14 mouse cellular contexts compared by ENCODE assay signal in genomic region chr10:17630861-17631581, GRCm38 (mm10).
DNase-seq lines count a peak whose midpoint lies in the region; ATAC-seq and TF ChIP-seq lines count a peak whose summit lies in the region.
"Had no signal": no experiment of that assay in that cellular context is flagged by ENCODE, and none has a peak within 500 bp of the region (broad histone marks: within the 10 kb centered on the region; RNA-seq: fewer than 3 reads in every experiment).

No protein-coding gene starts in this region.

- H3K36me3 ChIP-seq in hindbrain, embryonic 10.5 days: no peaks in the 10 kb centered on the region
- no peaks in the 10 kb centered on the region for H3K36me3 ChIP-seq in hindbrain, postnatal 0 days (ENCODE audit: insufficient read depth, low read length)
- no peaks in the 10 kb centered on the region for H3K36me3 ChIP-seq in forebrain, embryonic 10.5 days (replicated peaks)
- no peaks in the 10 kb centered on the region for H3K36me3 ChIP-seq in hindbrain, embryonic 12.5 days
- H3K36me3 ChIP-seq in midbrain, embryonic 14.5 days (ENCODE audit: control insufficient read depth, insufficient read depth, low read length): no peaks in the 10 kb centered on the region
- H3K36me3 ChIP-seq: heart, embryonic 10.5 days; limb, embryonic 15.5 days had no signal

- DNase-seq in hindbrain, embryonic 10.5 days (ENCODE audit: low spot score): no peak
- no peak for DNase-seq in hindbrain, postnatal 0 days (ENCODE audit: low spot score)
- DNase-seq in forebrain, embryonic 10.5 days (ENCODE audit: extremely low spot score, low spot score): no peak
- peak; percentile 75 for DNase-seq in midbrain, embryonic 14.5 days
- DNase-seq in adrenal gland, postnatal 4 days (ENCODE audit: low spot score in 2 of 2): no peak
- no peak for DNase-seq in urinary bladder, postnatal 25 days (ENCODE audit: low spot score)
- no peak for DNase-seq in left cerebral cortex, adult 9 months (ENCODE audit: low spot score in 2 of 2)
- DNase-seq: cerebellum, adult 9-11 months; gastrocnemius, postnatal 36 days; heart, postnatal 10 days; lung, adult 18-20 months had no signal

- ATAC-seq in hindbrain, postnatal 0 days: no peak
- peak; percentile 86 for ATAC-seq in hindbrain, embryonic 12.5 days (ENCODE audit: low FRiP score)
- peak; percentile 81; the same call in 1 of the 2 replicates for ATAC-seq in midbrain, embryonic 14.5 days (ENCODE audit: low FRiP score, low TSS enrichment)

- H3K4me3 ChIP-seq in hindbrain, embryonic 10.5 days: no peak overlapping the region
- no peak overlapping the region for H3K4me3 ChIP-seq in hindbrain, postnatal 0 days (ENCODE audit: low read length)
- H3K4me3 ChIP-seq in forebrain, embryonic 10.5 days: no peak overlapping the region
- H3K4me3 ChIP-seq in hindbrain, embryonic 12.5 days: no peak overlapping the region
- H3K4me3 ChIP-seq in midbrain, embryonic 14.5 days (replicated peaks; ENCODE audit: low read depth, low read length): no peak overlapping the region
- H3K4me3 ChIP-seq: heart, embryonic 10.5 days; limb, embryonic 15.5 days had no signal

- no peak for TF ChIP-seq CTCF in hindbrain, postnatal 0 days (IDR thresholded peaks at IDR 0.05; ENCODE audit: low read depth)

- no peak overlapping the region for H3K9ac ChIP-seq in hindbrain, postnatal 0 days (replicated peaks; ENCODE audit: low read length)
- no peak overlapping the region for H3K9ac ChIP-seq in hindbrain, embryonic 12.5 days
- no peak overlapping the region for H3K9ac ChIP-seq in midbrain, embryonic 14.5 days (replicated peaks; ENCODE audit: low read length)
- H3K9ac ChIP-seq: limb, embryonic 15.5 days had no signal

- peaks cover 24% of the 10 kb centered on the region for H3K4me1 ChIP-seq in hindbrain, embryonic 10.5 days (replicated peaks)
- H3K4me1 ChIP-seq in hindbrain, postnatal 0 days (ENCODE audit: insufficient read depth, low read length): no peaks in the 10 kb centered on the region
- H3K4me1 ChIP-seq in forebrain, embryonic 10.5 days: peaks cover 10% of the 10 kb centered on the region
- peaks cover 10% of the 10 kb centered on the region for H3K4me1 ChIP-seq in hindbrain, embryonic 12.5 days
- H3K4me1 ChIP-seq in midbrain, embryonic 14.5 days (ENCODE audit: control insufficient read depth, insufficient read depth, low read length): peaks cover 16% of the 10 kb centered on the region
- H3K4me1 ChIP-seq: heart, embryonic 10.5 days had no signal

- no peak overlapping the region for H3K4me2 ChIP-seq in hindbrain, postnatal 0 days (ENCODE audit: low read depth, low read length)
- no peak overlapping the region for H3K4me2 ChIP-seq in hindbrain, embryonic 12.5 days (replicated peaks)
- no peak overlapping the region for H3K4me2 ChIP-seq in midbrain, embryonic 14.5 days (ENCODE audit: low read length)

- H3K27me3 ChIP-seq in hindbrain, embryonic 10.5 days (ENCODE audit: insufficient read depth, poor library complexity, severe bottlenecking): no peaks in the 10 kb centered on the region
- H3K27me3 ChIP-seq in hindbrain, postnatal 0 days (ENCODE audit: insufficient read depth, low read length): no peaks in the 10 kb centered on the region
- H3K27me3 ChIP-seq in forebrain, embryonic 10.5 days (ENCODE audit: poor library complexity, severe bottlenecking): no peaks in the 10 kb centered on the region
- H3K27me3 ChIP-seq in hindbrain, embryonic 12.5 days: no peaks in the 10 kb centered on the region
- no peaks in the 10 kb centered on the region for H3K27me3 ChIP-seq in midbrain, embryonic 14.5 days (ENCODE audit: control insufficient read depth, insufficient read depth, low read length)
- H3K27me3 ChIP-seq: limb, embryonic 15.5 days had no signal

- H3K9me3 ChIP-seq in hindbrain, embryonic 10.5 days: no peaks in the 10 kb centered on the region
- H3K9me3 ChIP-seq in hindbrain, postnatal 0 days (ENCODE audit: low read length): no peaks in the 10 kb centered on the region
- H3K9me3 ChIP-seq in forebrain, embryonic 10.5 days: no peaks in the 10 kb centered on the region
- H3K9me3 ChIP-seq in hindbrain, embryonic 12.5 days (replicated peaks): no peaks in the 10 kb centered on the region
- no peaks in the 10 kb centered on the region for H3K9me3 ChIP-seq in midbrain, embryonic 14.5 days (ENCODE audit: control insufficient read depth, low read length)
- H3K9me3 ChIP-seq: heart, embryonic 10.5 days; limb, embryonic 15.5 days had no signal

- WGBS in hindbrain, embryonic 10.5 days: 51% methylated on average over 4 of the region's 4 CpGs
- WGBS in hindbrain, postnatal 0 days: 34% methylated on average over 4 of the region's 4 CpGs
- 93% methylated on average over 4 of the region's 4 CpGs for WGBS in forebrain, embryonic 10.5 days
- WGBS in hindbrain, embryonic 12.5 days: 43% methylated on average over 4 of the region's 4 CpGs
- WGBS in midbrain, embryonic 14.5 days: 17% methylated on average over 4 of the region's 4 CpGs

- H3K27ac ChIP-seq in hindbrain, embryonic 10.5 days: peak overlapping the region; percentile 84
- no peak overlapping the region for H3K27ac ChIP-seq in hindbrain, postnatal 0 days
- H3K27ac ChIP-seq in forebrain, embryonic 10.5 days: peak overlapping the region; percentile 40; the same call in 1 of the 2 replicates
- H3K27ac ChIP-seq in hindbrain, embryonic 12.5 days: peak overlapping the region; percentile 74
- peak overlapping the region; percentile 82 for H3K27ac ChIP-seq in midbrain, embryonic 14.5 days (replicated peaks; ENCODE audit: low read depth, low read length)
- H3K27ac ChIP-seq: limb, embryonic 15.5 days had no signal
